Mouse (Mus musculus): ENCODE results near the gene Cmas.

The Cmas gene

GRCm38 (mm10) chr6:142756507-142757333, at the start of gene Cmas:
TSS of gene Cmas (plus strand) at chr6:142756686.
- peak; percentile 93 for DNase-seq

- DNase-seq: no peak
These were observed 49.8 kb upstream of the Cmas start for GRCm38 (mm10) chr6:142706688-142707087.

- no peak for DNase-seq
These were observed 48.1 kb upstream of the Cmas start for GRCm38 (mm10) chr6:142708369-142708768.

GRCm38 (mm10) chr6:142710690-142711089, 45.8 kb upstream of the Cmas start:
- DNase-seq: no peak

GRCm38 (mm10) chr6:142711106-142711505, 45.4 kb upstream of the Cmas start:
- no peak for DNase-seq

GRCm38 (mm10) chr6:142715026-142715425, 41.5 kb upstream of the Cmas start:
- DNase-seq: no peak

- DNase-seq: no peak
These were observed 39.3 kb upstream of the Cmas start for GRCm38 (mm10) chr6:142717186-142717585.

- no peak for DNase-seq
These were observed 38.3 kb upstream of the Cmas start for GRCm38 (mm10) chr6:142718167-142718566.

GRCm38 (mm10) chr6:142720641-142721040, 35.8 kb upstream of the Cmas start:
- no peak for DNase-seq

GRCm38 (mm10) chr6:142721731-142722130, 34.8 kb upstream of the Cmas start:
- DNase-seq: no peak

- no peak for DNase-seq
These were observed 30.5 kb upstream of the Cmas start for GRCm38 (mm10) chr6:142726032-142726431.

- DNase-seq: no peak
These were observed 23.8 kb upstream of the Cmas start for GRCm38 (mm10) chr6:142732567-142733290.

- DNase-seq: no peak
These were observed 21.0 kb upstream of the Cmas start for GRCm38 (mm10) chr6:142735302-142736005.

- no peak for DNase-seq
These were observed 18.3 kb upstream of the Cmas start for GRCm38 (mm10) chr6:142738225-142738624.

GRCm38 (mm10) chr6:142738637-142739036, 17.8 kb upstream of the Cmas start:
- no peak for DNase-seq

- no peak for DNase-seq
These were observed 14.7 kb upstream of the Cmas start for GRCm38 (mm10) chr6:142741763-142742162.

GRCm38 (mm10) chr6:142743193-142743592, 13.3 kb upstream of the Cmas start:
- DNase-seq: no peak

- DNase-seq: no peak
These were observed 11.0 kb upstream of the Cmas start for GRCm38 (mm10) chr6:142745484-142745883.

- DNase-seq: no peak
These were observed 9.7 kb upstream of the Cmas start for GRCm38 (mm10) chr6:142746765-142747164.

GRCm38 (mm10) chr6:142747165-142747564, 9.3 kb upstream of the Cmas start:
- no peak for DNase-seq

GRCm38 (mm10) chr6:142748057-142748708, 8.3 kb upstream of the Cmas start:
- DNase-seq: no peak

- no peak for DNase-seq
These were observed 5.1 kb upstream of the Cmas start for GRCm38 (mm10) chr6:142751365-142751764.

All from right cerebral cortex, postnatal 14 days (tissue).